In the genomic region with DNA sequence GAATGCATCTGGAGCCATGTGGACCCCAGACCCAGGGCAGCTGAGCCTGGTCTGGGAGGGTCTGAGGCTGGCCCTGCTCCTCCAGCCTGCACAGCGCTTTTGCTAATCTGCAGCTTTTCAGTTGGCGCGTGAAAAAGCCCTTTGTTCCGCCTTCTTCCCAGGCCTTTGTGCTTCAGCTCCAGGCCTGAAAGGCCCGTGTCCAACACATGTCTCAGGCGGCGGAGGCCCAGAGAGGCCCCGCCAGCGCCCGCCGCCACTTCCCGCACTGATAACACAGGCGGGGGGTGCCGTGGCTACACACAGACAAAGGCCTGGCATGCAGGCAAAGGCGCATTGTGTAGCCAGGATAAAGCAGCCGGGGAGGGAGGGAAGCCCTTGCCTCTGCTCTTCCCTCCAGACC, we compare ENCODE assay signal across 11 mouse cellular contexts. TPM values are rescaled to one million over a fixed set of nuclear protein-coding genes. Genes with fewer than 3 reads are reported as not detected.
DNase-seq lines count a peak whose midpoint lies in the region; ATAC-seq lines count a peak whose summit lies in the region.
"Had no signal": no experiment of that assay in that cellular context is flagged by ENCODE, and none has a peak within 500 bp of the region (broad histone marks: within the 10 kb centered on the region; RNA-seq: fewer than 3 reads in every experiment).

No protein-coding gene starts in this region.

- no peak overlapping the region for H3K9ac ChIP-seq in liver, embryonic 12.5 days
- H3K9ac ChIP-seq in liver, embryonic 11.5 days (ENCODE audit: low read depth, low read length): no peak overlapping the region
- H3K9ac ChIP-seq in hindbrain, embryonic 14.5 days: peak overlapping the region; percentile 46
- peak overlapping the region; percentile 30; the same call in 1 of the 2 replicates for H3K9ac ChIP-seq in neural tube, embryonic 15.5 days (replicated peaks)

- H3K9me3 ChIP-seq in liver, embryonic 12.5 days (replicated peaks): no peaks in the 10 kb centered on the region
- H3K9me3 ChIP-seq in liver, embryonic 11.5 days (ENCODE audit: control insufficient read depth, low read length): no peaks in the 10 kb centered on the region
- no peaks in the 10 kb centered on the region for H3K9me3 ChIP-seq in hindbrain, embryonic 14.5 days (ENCODE audit: control insufficient read depth, low read length)
- no peaks in the 10 kb centered on the region for H3K9me3 ChIP-seq in neural tube, embryonic 15.5 days (replicated peaks)

- no peak for ATAC-seq in liver, embryonic 12.5 days
- no peak for ATAC-seq in liver, embryonic 11.5 days (replicated peaks; ENCODE audit: low FRiP score)
- peak; percentile 57; the same call in 1 of the 2 replicates for ATAC-seq in hindbrain, embryonic 14.5 days (ENCODE audit: low FRiP score)
- no peak for ATAC-seq in neural tube, embryonic 15.5 days (ENCODE audit: low FRiP score)

- H3K27ac ChIP-seq in liver, embryonic 12.5 days: no peak overlapping the region
- no peak overlapping the region for H3K27ac ChIP-seq in liver, embryonic 11.5 days (ENCODE audit: low read depth, low read length)
- H3K27ac ChIP-seq in hindbrain, embryonic 14.5 days: peak overlapping the region; percentile 68
- no peak overlapping the region for H3K27ac ChIP-seq in neural tube, embryonic 15.5 days (replicated peaks)

- no peak overlapping the region for H3K4me3 ChIP-seq in liver, embryonic 12.5 days
- H3K4me3 ChIP-seq in liver, embryonic 11.5 days (ENCODE audit: low read depth, low read length): no peak overlapping the region
- no peak overlapping the region for H3K4me3 ChIP-seq in hindbrain, embryonic 14.5 days (replicated peaks; ENCODE audit: low read length)
- no peak overlapping the region for H3K4me3 ChIP-seq in neural tube, embryonic 15.5 days (replicated peaks)

- 9% methylated on average over 16 of the region's 16 CpGs for WGBS in liver, embryonic 12.5 days (ENCODE audit: insufficient replicate concordance)
- 20% methylated on average over 16 of the region's 16 CpGs for WGBS in liver, embryonic 11.5 days
- 4% methylated on average over 16 of the region's 16 CpGs for WGBS in hindbrain, embryonic 14.5 days
- 10% methylated on average over 16 of the region's 16 CpGs for WGBS in neural tube, embryonic 15.5 days

- peaks cover 56% of the 10 kb centered on the region for H3K27me3 ChIP-seq in liver, embryonic 12.5 days (replicated peaks)
- peaks cover 31% of the 10 kb centered on the region for H3K27me3 ChIP-seq in liver, embryonic 11.5 days (replicated peaks; ENCODE audit: control insufficient read depth, insufficient read depth, low read length)
- peaks cover 5% of the 10 kb centered on the region; the same call in 1 of the 2 replicates for H3K27me3 ChIP-seq in hindbrain, embryonic 14.5 days (ENCODE audit: control insufficient read depth, insufficient read depth, low read length)
- H3K27me3 ChIP-seq in neural tube, embryonic 15.5 days (replicated peaks): peaks cover 11% of the 10 kb centered on the region; the same call in 1 of the 2 replicates

- 0 out of 2 replicates have a peak overlapping the region, but pooled peaks have one; percentile 0 for H3K4me2 ChIP-seq in liver, embryonic 12.5 days
- H3K4me2 ChIP-seq in liver, embryonic 11.5 days: no peak overlapping the region
- H3K4me2 ChIP-seq in hindbrain, embryonic 14.5 days (replicated peaks): no peak overlapping the region
- no peak overlapping the region for H3K4me2 ChIP-seq in neural tube, embryonic 15.5 days

- H3K4me1 ChIP-seq in liver, embryonic 12.5 days: peaks cover 28% of the 10 kb centered on the region
- H3K4me1 ChIP-seq in liver, embryonic 11.5 days (replicated peaks; ENCODE audit: control insufficient read depth, insufficient read depth, low read length): peaks cover 13% of the 10 kb centered on the region
- peaks cover 29% of the 10 kb centered on the region for H3K4me1 ChIP-seq in hindbrain, embryonic 14.5 days (replicated peaks; ENCODE audit: control insufficient read depth, insufficient read depth, low read length)
- peaks cover 29% of the 10 kb centered on the region for H3K4me1 ChIP-seq in neural tube, embryonic 15.5 days

- DNase-seq in liver, embryonic 11.5 days (ENCODE audit: low spot score): no peak
- peak; percentile 89 for DNase-seq in embryo, embryonic 10.5 days (ENCODE audit: low spot score)
- DNase-seq in hindbrain, embryonic 14.5 days (ENCODE audit: low spot score): peak; percentile 70
- no peak for DNase-seq in spleen, adult 12 weeks (ENCODE audit: low spot score)
- no peak for DNase-seq in yolk sac, embryonic 10.5 days (ENCODE audit: low spot score)
- DNase-seq in urinary bladder, postnatal 14 days (ENCODE audit: low spot score): no peak
- DNase-seq: cerebellum, adult 2 months had no signal

- H3K36me3 ChIP-seq in liver, embryonic 12.5 days: no peaks in the 10 kb centered on the region
- no peaks in the 10 kb centered on the region for H3K36me3 ChIP-seq in liver, embryonic 11.5 days (ENCODE audit: control insufficient read depth, insufficient read depth, low read length)
- H3K36me3 ChIP-seq in hindbrain, embryonic 14.5 days (replicated peaks; ENCODE audit: control insufficient read depth, insufficient read depth): no peaks in the 10 kb centered on the region
- H3K36me3 ChIP-seq in neural tube, embryonic 15.5 days: no peaks in the 10 kb centered on the region
- H3K36me3 ChIP-seq: G1E had no signal

RNA-seq across cellular contexts. Expression of gene 1700025C18Rik, which starts 45.5 kb away (rescaled TPM):
- polyA plus RNA-seq in liver, embryonic 12.5 days (2016; fragmentation: Nextera tagmentation; extraction: Ambion mirVana): not detected in 2 replicates
- polyA plus RNA-seq in liver, embryonic 11.5 days (2014; fragmentation: Nextera tagmentation; extraction: Ambion mirVana): not detected in 2 replicates
- polyA plus RNA-seq in hindbrain, embryonic 14.5 days (2014; fragmentation: Nextera tagmentation; extraction: Ambion mirVana): not detected in 2 replicates
- polyA plus RNA-seq in neural tube, embryonic 15.5 days (2015; fragmentation: Nextera tagmentation; extraction: Ambion mirVana): not detected in 2 replicates
- polyA plus RNA-seq: cerebellum, adult 2 months; G1E; heart, embryonic 14.5 days had no signal

Comparison
In these comparisons a context has a peak if more than half of its experiments do, and no peak if none do; other contexts are left out.
1. H3K9ac ChIP-seq: peak in hindbrain, embryonic 14.5 days (single experiment) and neural tube, embryonic 15.5 days (single experiment); none in liver, embryonic 12.5 days (single experiment) and liver, embryonic 11.5 days (single experiment).
2. DNase-seq: peak in embryo, embryonic 10.5 days (single experiment) and hindbrain, embryonic 14.5 days (single experiment); none in liver, embryonic 11.5 days (single experiment), spleen, adult 12 weeks (single experiment), yolk sac, embryonic 10.5 days (single experiment) and urinary bladder, postnatal 14 days (single experiment).